Mouse (Mus musculus) kidney, adult 2 months (tissue): ENCODE measurements around the gene Eme1.

ENCODE experiments used
- CTCF ChIP-seq: fragments of 200-500 bp; conservative IDR thresholded peaks from 2 replicates; pipeline ENCODE4 v1.5.1; 2011; ENCODE audit warnings: low read depth, mild to moderate bottlenecking, control low read depth, low read length, moderate library complexity, mixed read lengths; ENCODE audit not compliant: insufficient read depth, insufficient read length
- POLR2A ChIP-seq: fragments of 200-500 bp; IDR thresholded peaks from one replicate; pipeline ENCODE4 v1.6.1; 2011; ENCODE audit warnings: low read depth, low read length, control low read depth

- no peak for TF ChIP-seq POLR2A
- TF ChIP-seq CTCF: no peak
Observed at GRCm38 (mm10) chr11:94617646-94618045, 36.1 kb downstream of the Eme1 start.
